Mouse (Mus musculus) embryo, embryonic 10.5 days (tissue): Measurements from ENCODE around the gene Sumo1.
A peak's percentile ranks its signal among the peaks of the same experiment; 100 is the strongest.

Experiments used
- DNase-seq: peaks from one replicate; pipeline ENCODE4 v3.0.0-alpha.2; 2015; ENCODE audit warnings: low spot score

Sumo1 gene

DNA sequence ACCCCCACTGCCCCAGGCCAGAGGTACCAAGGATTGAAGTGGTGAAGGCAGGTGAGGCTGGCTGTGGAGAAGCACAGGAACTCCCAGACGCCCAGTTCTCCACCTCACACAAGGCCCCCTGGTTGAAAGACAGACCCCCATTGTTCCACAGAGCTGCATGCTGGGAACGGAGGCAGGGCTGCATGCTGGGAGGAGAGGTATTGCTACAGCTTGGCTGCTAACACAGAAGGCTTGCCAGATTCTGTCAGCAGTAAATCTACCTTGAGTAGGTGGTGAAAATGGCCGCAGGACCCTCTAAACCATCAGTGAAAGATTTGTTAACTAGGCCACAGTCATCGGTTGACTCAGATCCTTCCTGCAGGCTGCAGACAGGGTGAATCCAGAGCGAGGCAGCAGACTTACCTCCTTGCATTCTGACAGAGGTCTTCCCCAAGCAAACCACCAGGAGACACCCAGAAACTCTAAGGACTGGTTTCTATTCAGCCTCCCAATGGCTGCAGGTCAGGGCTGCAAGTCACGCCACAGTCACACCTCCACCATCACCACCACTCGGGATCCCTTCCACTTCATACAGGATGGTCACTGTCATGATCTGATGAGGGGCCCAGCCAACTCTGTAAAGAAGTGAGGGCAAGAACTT, 121.5 kb downstream of the Sumo1 start:
- no peak for DNase-seq

- no peak for DNase-seq
These were observed 122.1 kb downstream of the Sumo1 start for GRCm38 (mm10) chr1:59548486-59548885.

DNA sequence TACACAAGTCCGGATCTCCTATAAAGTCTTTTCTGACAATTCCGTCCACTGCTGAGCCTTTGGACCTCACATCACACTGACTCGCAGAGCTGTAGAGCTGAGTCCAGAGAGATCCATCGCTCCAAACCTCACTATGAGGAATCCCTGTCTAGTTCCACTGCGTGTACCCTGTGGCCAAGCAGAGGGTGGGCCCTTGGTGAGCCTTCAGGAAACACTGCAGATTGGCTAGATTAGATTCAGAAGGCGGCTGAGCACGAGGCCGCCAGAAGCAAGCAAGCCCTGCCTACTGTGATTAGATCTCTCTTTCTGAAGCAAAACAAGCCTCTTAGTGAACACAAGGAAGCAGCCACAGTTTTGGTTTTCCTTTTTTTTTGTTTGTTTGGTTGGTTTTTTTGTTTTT, 126.7 kb downstream of the Sumo1 start:
- no peak for DNase-seq

- no peak for DNase-seq
These were observed 128.4 kb downstream of the Sumo1 start for GRCm38 (mm10) chr1:59542231-59542630.

- peak; percentile 38 for DNase-seq
These were observed 129.2 kb downstream of the Sumo1 start for GRCm38 (mm10) chr1:59541271-59542020.

GRCm38 (mm10) chr1:59540537-59541148, 130.0 kb downstream of the Sumo1 start:
- peak; percentile 38 for DNase-seq

DNA sequence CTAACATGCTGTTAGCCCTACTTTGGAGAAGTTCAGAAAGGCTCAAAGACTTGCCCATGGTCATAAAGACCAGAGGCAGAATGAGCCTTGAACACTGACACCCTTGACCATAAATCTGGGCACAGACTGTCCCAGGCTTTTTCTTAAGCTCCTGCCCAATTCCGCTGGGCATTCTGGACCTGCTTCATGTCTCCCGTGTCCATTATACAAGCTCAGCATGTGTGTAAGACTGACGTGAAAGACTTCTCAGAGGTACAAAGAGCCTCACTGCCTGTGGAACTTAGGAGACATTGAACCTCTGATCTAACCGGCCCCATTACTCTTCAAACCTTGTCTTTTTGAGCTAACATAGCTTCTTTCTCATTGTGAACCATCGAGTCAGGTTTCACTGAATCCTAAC, 132.3 kb downstream of the Sumo1 start:
- no peak for DNase-seq
